Mouse (Mus musculus): ENCODE data around the gene Iqsec1.

Gene Iqsec1

DNA sequence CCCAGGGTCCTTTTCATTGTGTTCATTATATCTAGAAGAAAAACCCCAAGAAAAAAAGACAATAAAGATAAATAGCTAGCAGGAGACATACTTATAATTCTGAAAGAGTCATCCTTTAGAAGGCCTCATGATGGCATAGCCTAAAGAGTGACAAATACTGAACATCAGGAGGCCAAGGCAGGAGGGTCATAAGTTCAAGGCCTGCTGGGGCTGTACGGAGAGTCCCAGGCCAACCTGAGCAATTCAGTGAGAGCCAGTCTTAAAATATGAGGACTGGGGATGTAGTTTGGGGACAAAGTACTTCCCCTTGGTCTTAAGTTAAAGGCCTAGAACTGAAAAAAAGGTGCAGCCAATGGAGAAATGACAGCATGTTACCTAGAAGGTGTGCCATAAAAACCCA is 301.7 kb downstream of the Iqsec1 start:
- H3K27me3 ChIP-seq (ENCODE audit: insufficient read depth, low read length): no peaks in the 10 kb centered on the region
- TF ChIP-seq NANOG (IDR thresholded peaks at IDR 0.05; ENCODE audit: borderline replicate concordance, low read length): no peak
- TF ChIP-seq CTCF (conservative IDR thresholded peaks at IDR 0.05; ENCODE audit: low read length): no peak
- TF ChIP-seq POU5F1 (IDR thresholded peaks at IDR 0.05; ENCODE audit: borderline replicate concordance, low read length): no peak
- H3K4me3 ChIP-seq (replicated peaks; ENCODE audit: low read length): no peak overlapping the region
- peaks cover 51% of the 10 kb centered on the region for H3K36me3 ChIP-seq (ENCODE audit: insufficient read depth, low read length)
- H3K9me3 ChIP-seq (ENCODE audit: low read length): no peaks in the 10 kb centered on the region
- peaks cover 23% of the 10 kb centered on the region for H3K4me1 ChIP-seq (replicated peaks; ENCODE audit: low read depth, low read length)

DNA sequence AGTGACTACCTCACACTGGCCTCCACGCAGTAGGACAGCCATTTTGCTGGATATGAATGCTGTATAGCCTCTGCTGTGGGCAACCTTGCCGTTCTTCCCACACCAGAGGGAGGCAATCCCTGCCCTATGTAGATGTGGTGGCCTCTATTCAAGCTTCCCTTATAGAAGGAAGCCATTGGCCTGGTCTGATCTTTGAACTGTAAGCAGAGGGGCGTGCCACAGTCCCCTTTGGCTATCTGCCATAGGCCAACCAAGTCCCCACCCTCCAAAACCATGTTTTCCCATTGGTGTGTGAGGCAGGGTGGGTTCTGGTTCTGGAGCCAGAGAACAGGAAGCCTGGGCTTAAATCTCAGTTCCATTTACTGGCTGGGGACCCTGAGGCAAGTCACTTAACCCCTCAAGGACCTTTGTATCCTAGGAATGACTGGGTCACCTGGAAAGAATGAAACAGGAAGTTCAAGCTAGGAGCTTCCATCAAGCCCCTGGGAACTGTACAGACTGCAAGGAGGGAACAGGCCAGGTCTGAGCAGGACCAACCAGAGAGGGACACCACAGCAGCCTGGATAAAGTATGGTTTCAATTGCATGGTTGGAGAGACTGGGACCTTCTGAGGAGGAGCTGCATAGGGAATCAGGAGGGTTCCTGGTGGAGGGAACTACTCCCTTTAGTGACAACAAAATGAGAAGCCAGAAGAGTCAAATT is 304.5 kb downstream of the Iqsec1 start:
- TF ChIP-seq CTCF (conservative IDR thresholded peaks at IDR 0.05; ENCODE audit: low read length) (no peak), NANOG (IDR thresholded peaks at IDR 0.05; ENCODE audit: borderline replicate concordance, low read length) (no peak), POU5F1 (IDR thresholded peaks at IDR 0.05; ENCODE audit: borderline replicate concordance, low read length) (no peak)

DNA sequence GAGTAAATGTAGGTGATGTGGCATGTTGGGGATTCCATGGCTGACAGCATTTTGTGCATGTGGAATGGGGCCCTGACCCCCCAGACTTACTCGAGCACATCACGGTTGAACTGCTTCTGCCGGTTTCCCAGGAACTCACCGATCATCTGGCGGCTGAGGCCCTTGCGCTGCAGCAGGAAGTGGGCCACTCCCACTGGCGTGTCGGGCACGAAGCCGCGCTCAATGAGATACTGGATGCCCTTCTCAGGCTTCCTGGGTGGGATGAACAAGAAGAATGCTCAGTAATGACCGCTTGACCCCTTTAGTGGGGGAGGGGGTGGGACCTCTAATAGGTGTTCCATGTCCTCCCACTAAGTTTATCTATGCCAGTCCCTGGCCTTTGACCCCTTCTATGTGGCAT is 308.1 kb downstream of the Iqsec1 start:
- no peaks in the 10 kb centered on the region for H3K27me3 ChIP-seq (ENCODE audit: insufficient read depth, low read length)
- H3K4me1 ChIP-seq (replicated peaks; ENCODE audit: low read depth, low read length): peaks cover 26% of the 10 kb centered on the region
- H3K36me3 ChIP-seq (ENCODE audit: insufficient read depth, low read length): peaks cover 53% of the 10 kb centered on the region
- no peak overlapping the region for H3K4me3 ChIP-seq (replicated peaks; ENCODE audit: low read length)
- TF ChIP-seq NANOG (IDR thresholded peaks at IDR 0.05; ENCODE audit: borderline replicate concordance, low read length): no peak
- TF ChIP-seq CTCF (conservative IDR thresholded peaks at IDR 0.05; ENCODE audit: low read length): no peak
- no peak for TF ChIP-seq POU5F1 (IDR thresholded peaks at IDR 0.05; ENCODE audit: borderline replicate concordance, low read length)
- H3K9me3 ChIP-seq (ENCODE audit: low read length): no peaks in the 10 kb centered on the region

More for the DNA sequence above, 304.5 kb downstream of the Iqsec1 start:
- H3K36me3 ChIP-seq (ENCODE audit: insufficient read depth, low read length): peaks cover 43% of the 10 kb centered on the region
- H3K27me3 ChIP-seq (ENCODE audit: insufficient read depth, low read length): no peaks in the 10 kb centered on the region
- H3K9me3 ChIP-seq (ENCODE audit: low read length): no peaks in the 10 kb centered on the region
- peaks cover 19% of the 10 kb centered on the region for H3K4me1 ChIP-seq (replicated peaks; ENCODE audit: low read depth, low read length)
- 0 out of 2 replicates have a peak overlapping the region, but pooled peaks have one; percentile 43 for H3K4me3 ChIP-seq (replicated peaks; ENCODE audit: low read length)

DNA sequence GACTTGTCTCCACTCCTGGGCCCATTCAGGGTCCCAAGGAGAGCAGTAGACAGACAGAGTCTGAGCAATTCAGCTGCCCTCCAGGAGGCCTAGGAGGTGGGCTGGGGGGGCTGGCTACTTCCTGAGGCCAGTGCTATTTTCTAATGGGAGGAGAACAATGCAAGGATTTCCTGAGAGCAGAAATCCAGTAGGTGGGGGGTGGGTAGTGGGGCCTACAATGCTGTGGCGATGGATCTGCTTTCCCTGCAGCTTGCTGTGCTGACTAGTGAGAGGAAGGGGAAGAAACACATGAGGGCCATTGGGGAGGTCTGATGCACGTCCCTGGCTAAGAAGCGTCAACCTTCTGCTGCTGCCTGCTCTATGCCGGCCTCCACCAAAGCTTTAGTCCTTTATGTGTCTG is 309.7 kb downstream of the Iqsec1 start:
- H3K27me3 ChIP-seq (ENCODE audit: insufficient read depth, low read length): no peaks in the 10 kb centered on the region
- no peaks in the 10 kb centered on the region for H3K9me3 ChIP-seq (ENCODE audit: low read length)
- no peak for TF ChIP-seq CTCF (conservative IDR thresholded peaks at IDR 0.05; ENCODE audit: low read length)
- TF ChIP-seq NANOG (IDR thresholded peaks at IDR 0.05; ENCODE audit: borderline replicate concordance, low read length): no peak
- no peak for TF ChIP-seq POU5F1 (IDR thresholded peaks at IDR 0.05; ENCODE audit: borderline replicate concordance, low read length)
- H3K36me3 ChIP-seq (ENCODE audit: insufficient read depth, low read length): peaks cover 49% of the 10 kb centered on the region
- H3K4me3 ChIP-seq (replicated peaks; ENCODE audit: low read length): no peak overlapping the region
- H3K4me1 ChIP-seq (replicated peaks; ENCODE audit: low read depth, low read length): peaks cover 20% of the 10 kb centered on the region

DNA sequence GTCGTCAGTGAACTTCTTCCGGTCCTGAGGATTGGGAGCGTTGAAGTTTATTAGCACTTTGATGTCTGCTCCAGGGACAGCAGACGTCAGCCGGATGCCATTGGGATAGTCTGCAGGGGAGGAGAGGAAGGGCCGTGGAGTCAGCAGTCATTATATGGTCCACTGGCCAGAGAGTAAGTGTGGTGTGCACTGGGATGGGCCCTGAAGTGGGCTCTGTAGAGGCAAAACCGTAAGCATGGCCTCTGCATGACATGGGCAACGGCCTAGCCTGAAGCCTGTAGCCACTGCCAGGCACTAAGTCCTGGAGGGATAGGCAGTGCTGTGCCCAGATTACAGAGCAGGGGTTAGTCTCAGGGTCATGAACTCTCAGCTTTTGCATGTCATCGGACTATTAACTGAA is 319.8 kb downstream of the Iqsec1 start:
- Histone ChIP-seq H3K4me3 (replicated peaks; ENCODE audit: low read length) (no peak overlapping the region), H3K9me3 (ENCODE audit: low read length) (no peaks in the 10 kb centered on the region), H3K27me3 (ENCODE audit: insufficient read depth, low read length) (no peaks in the 10 kb centered on the region), H3K36me3 (ENCODE audit: insufficient read depth, low read length) (peaks cover 80% of the 10 kb centered on the region), H3K4me1 (replicated peaks; ENCODE audit: low read depth, low read length) (peaks cover 6% of the 10 kb centered on the region)
- TF ChIP-seq CTCF (conservative IDR thresholded peaks at IDR 0.05; ENCODE audit: low read length): no peak
- TF ChIP-seq NANOG (IDR thresholded peaks at IDR 0.05; ENCODE audit: borderline replicate concordance, low read length): no peak
- no peak for TF ChIP-seq POU5F1 (IDR thresholded peaks at IDR 0.05; ENCODE audit: borderline replicate concordance, low read length)

DNA sequence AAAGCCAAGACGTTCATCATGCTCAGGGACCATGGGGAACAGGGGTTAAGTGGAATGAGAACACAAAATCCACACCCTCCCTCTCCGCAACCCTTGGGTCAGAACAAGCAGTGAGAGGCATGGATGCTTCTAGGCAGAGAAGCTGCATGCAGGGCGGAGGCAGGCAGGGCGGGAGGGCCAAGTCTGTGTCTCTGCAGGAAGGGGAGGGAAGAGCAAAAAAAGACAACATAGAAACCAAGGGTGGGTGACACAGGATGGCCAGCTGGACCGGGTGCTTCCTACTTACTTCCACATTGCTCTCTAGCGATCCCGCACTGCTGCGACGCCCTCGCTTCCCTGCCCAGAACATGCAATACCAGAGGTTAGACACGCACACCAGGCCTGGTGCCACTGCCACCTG is 324.7 kb downstream of the Iqsec1 start:
- Histone ChIP-seq H3K27me3 (ENCODE audit: insufficient read depth, low read length) (no peaks in the 10 kb centered on the region), H3K9me3 (ENCODE audit: low read length) (no peaks in the 10 kb centered on the region), H3K4me3 (replicated peaks; ENCODE audit: low read length) (peak overlapping the region; percentile 17; the same call in 1 of the 2 replicates), H3K36me3 (ENCODE audit: insufficient read depth, low read length) (peaks cover 40% of the 10 kb centered on the region), H3K4me1 (replicated peaks; ENCODE audit: low read depth, low read length) (peaks cover 34% of the 10 kb centered on the region)
- TF ChIP-seq POU5F1 (IDR thresholded peaks at IDR 0.05; ENCODE audit: borderline replicate concordance, low read length): no peak
- TF ChIP-seq NANOG (IDR thresholded peaks at IDR 0.05; ENCODE audit: borderline replicate concordance, low read length): no peak
- no peak for TF ChIP-seq CTCF (conservative IDR thresholded peaks at IDR 0.05; ENCODE audit: low read length)

DNA sequence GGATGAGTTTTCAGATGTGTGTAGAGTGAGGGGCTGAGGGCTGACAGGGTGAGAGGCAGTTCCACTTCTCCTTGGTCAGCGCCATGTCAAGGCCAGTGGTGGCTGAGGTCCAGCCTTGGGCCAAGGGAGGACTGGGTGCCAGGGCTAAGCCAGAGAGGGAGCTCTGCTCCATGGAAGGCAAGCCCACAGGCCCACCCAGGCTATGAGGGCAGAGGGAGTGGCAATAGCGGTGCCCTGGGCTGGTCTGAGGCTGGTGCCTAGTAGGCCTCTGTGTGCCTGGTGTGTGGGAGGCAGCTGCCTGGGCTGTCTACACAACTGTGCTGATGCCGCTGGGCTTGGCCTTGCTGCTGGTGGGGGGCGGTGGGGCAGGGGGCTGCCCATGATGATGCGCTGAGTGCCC is 326.3 kb downstream of the Iqsec1 start:
- peak overlapping the region; percentile 57 for H3K4me3 ChIP-seq (replicated peaks; ENCODE audit: low read length)
- peaks cover 34% of the 10 kb centered on the region for H3K4me1 ChIP-seq (replicated peaks; ENCODE audit: low read depth, low read length)
- no peak for TF ChIP-seq CTCF (conservative IDR thresholded peaks at IDR 0.05; ENCODE audit: low read length)
- TF ChIP-seq NANOG (IDR thresholded peaks at IDR 0.05; ENCODE audit: borderline replicate concordance, low read length): no peak
- TF ChIP-seq POU5F1 (IDR thresholded peaks at IDR 0.05; ENCODE audit: borderline replicate concordance, low read length): no peak
- H3K27me3 ChIP-seq (ENCODE audit: insufficient read depth, low read length): 0 out of 2 replicates have a peak, but pooled peaks cover 3% of the 10 kb centered on the region
- H3K36me3 ChIP-seq (ENCODE audit: insufficient read depth, low read length): peaks cover 24% of the 10 kb centered on the region
- H3K9me3 ChIP-seq (ENCODE audit: low read length): no peaks in the 10 kb centered on the region

DNA sequence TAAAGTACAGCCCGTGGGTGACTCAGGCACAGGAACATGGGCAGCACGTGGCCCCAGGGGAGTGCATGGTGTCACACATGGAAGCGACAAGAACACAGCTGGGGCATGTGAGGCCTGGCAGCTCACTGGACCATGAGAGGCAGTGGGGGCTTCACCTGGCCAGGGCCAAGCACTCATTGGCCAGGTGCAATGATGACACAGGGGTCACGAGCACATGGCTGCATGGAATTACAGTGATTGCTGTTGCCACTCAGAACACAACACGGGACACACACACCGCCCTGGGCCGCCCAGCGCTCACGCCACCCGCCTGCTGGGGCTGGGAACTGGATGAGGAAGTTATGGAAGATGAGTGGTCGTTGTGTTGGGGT is 327.5 kb downstream of the Iqsec1 start:
- peaks cover 16% of the 10 kb centered on the region for H3K36me3 ChIP-seq (ENCODE audit: insufficient read depth, low read length)
- H3K4me1 ChIP-seq (replicated peaks; ENCODE audit: low read depth, low read length): peaks cover 34% of the 10 kb centered on the region
- TF ChIP-seq POU5F1 (IDR thresholded peaks at IDR 0.05; ENCODE audit: borderline replicate concordance, low read length) (no peak), CTCF (conservative IDR thresholded peaks at IDR 0.05; ENCODE audit: low read length) (no peak), NANOG (IDR thresholded peaks at IDR 0.05; ENCODE audit: borderline replicate concordance, low read length) (no peak)
- peak overlapping the region; percentile 64 for H3K4me3 ChIP-seq (replicated peaks; ENCODE audit: low read length)
- H3K27me3 ChIP-seq (ENCODE audit: insufficient read depth, low read length): 0 out of 2 replicates have a peak, but pooled peaks cover 3% of the 10 kb centered on the region
- no peaks in the 10 kb centered on the region for H3K9me3 ChIP-seq (ENCODE audit: low read length)
